Mouse (Mus musculus): ENCODE data around the gene Serhl. TPM values are rescaled to one million over a fixed set of nuclear protein-coding genes. Genes with fewer than 3 reads are reported as not detected.
"Not testable (repeated sequence)": the region's sequence is repeated elsewhere in the genome, so short reads cannot be mapped to it uniquely, and the experiment has no call there.

The Serhl gene
- polyA plus RNA-seq, 1 experiment from 2014 or later: 70.7 TPM

DNA sequence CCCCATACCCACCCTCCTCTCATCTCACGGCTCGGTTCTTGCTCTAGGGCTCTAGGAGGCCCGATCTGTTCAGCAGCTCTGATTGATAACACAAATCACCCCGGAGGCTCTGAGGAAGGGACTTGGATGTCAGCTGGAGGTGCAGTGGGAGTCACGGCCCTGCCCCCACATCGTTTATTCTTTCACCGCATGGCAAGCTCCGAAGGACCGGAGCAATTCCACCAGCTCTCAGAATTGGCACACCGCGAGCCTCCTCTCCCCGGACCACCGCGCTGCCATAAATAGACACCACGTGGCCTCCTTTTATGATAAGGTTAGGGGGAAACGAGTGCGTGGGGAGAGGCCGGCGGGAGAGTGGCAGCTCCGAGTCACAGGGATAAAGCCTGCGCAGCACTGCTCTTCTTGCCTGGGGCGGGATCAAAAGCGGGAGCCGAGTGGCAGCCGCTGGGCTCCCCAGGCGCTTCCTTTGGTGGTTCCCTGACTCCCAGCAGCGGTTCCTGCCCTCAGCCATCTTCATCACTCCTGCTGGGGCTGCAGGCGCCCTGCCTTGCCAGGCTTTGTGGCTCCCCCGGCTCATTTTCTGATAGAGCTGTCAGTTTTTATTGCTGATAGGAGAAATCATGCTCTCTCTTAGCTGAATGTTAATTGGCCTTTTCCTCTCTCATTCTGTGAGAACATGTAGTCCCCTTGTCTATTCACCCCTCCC, 32.8 kb upstream of the Serhl start:
- Histone ChIP-seq H3K36me3 (ENCODE audit: insufficient read depth, low read length) (no peaks in the 10 kb centered on the region), H3K27ac (ENCODE audit: low read length) (no peak overlapping the region), H3K9ac (replicated peaks; ENCODE audit: low read length) (peak overlapping the region; percentile 50), H3K27me3 (ENCODE audit: insufficient read depth, low read length) (no peaks in the 10 kb centered on the region), H3K4me3 (ENCODE audit: low read length) (peak overlapping the region; percentile 36), H3K9me3 (ENCODE audit: low read length) (0 out of 2 replicates have a peak, but pooled peaks cover 5% of the 10 kb centered on the region), H3K4me1 (ENCODE audit: insufficient read depth, low read length) (peaks cover 17% of the 10 kb centered on the region), H3K4me2 (replicated peaks; ENCODE audit: low read depth, low read length) (peak overlapping the region; percentile 66)
- peak; percentile 35; the same call in 1 of the 2 replicates for ATAC-seq (ENCODE audit: low FRiP score, low TSS enrichment)
- under 1% methylated on average over 29 of the region's 29 CpGs for WGBS

DNA sequence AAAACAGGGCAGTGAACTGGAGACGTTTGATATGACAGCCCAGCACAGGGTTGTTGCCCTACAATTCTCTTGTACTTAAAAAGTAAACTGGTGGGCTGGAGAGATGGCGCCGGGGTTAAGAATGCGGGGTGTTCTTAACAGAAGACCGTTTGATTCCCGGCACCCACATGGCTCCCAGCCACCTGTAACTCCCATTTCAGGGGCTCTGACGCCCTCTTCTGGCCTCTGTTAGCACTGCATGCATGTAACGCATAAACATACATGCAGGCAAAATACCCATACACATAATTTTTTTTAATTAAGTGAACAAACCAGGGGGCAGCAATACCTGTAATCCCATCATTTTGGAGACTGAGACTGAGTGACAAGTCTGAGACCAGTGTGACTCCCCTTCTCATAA, 31.8 kb upstream of the Serhl start:
- 68% methylated on average over 8 of the region's 8 CpGs for WGBS
- no peak overlapping the region for H3K27ac ChIP-seq (ENCODE audit: low read length)
- no peak for ATAC-seq (ENCODE audit: low FRiP score, low TSS enrichment)

DNA sequence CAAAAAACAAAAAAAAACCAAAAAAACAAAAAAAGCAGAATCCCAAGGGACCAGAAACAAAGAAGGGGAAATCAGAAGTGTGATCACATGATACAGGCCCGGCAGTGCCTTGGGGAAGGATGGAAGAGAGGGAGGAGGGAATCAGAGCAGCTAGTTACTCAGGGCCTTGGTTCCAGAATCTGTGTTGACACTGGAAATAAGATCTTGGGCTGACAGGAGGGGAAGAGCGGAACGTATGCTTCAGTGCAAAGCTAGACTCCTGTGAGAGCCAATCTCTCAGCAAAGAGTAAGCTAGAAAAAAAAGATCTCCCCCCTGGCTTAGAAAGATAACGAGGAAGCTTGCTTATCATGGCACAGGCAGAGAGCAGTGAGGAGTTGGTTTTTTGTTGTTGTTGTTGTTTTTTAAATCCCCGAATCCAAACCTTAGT, 30.1 kb upstream of the Serhl start:
- Histone ChIP-seq H3K4me1 (ENCODE audit: insufficient read depth, low read length) (peaks cover 19% of the 10 kb centered on the region), H3K9ac (replicated peaks; ENCODE audit: low read length) (no peak overlapping the region), H3K36me3 (ENCODE audit: insufficient read depth, low read length) (no peaks in the 10 kb centered on the region), H3K4me2 (replicated peaks; ENCODE audit: low read depth, low read length) (no peak overlapping the region), H3K27me3 (ENCODE audit: insufficient read depth, low read length) (no peaks in the 10 kb centered on the region), H3K4me3 (ENCODE audit: low read length) (no peak overlapping the region), H3K27ac (ENCODE audit: low read length) (no peak overlapping the region), H3K9me3 (ENCODE audit: low read length) (0 out of 2 replicates have a peak, but pooled peaks cover 5% of the 10 kb centered on the region)
- no peak for ATAC-seq (ENCODE audit: low FRiP score, low TSS enrichment)
- WGBS: 35% methylated on average over 5 of the region's 5 CpGs

More for the DNA sequence above, 31.8 kb upstream of the Serhl start:
- Histone ChIP-seq H3K27me3 (ENCODE audit: insufficient read depth, low read length) (no peaks in the 10 kb centered on the region), H3K36me3 (ENCODE audit: insufficient read depth, low read length) (no peaks in the 10 kb centered on the region), H3K4me2 (replicated peaks; ENCODE audit: low read depth, low read length) (no peak overlapping the region), H3K9ac (replicated peaks; ENCODE audit: low read length) (no peak overlapping the region), H3K4me1 (ENCODE audit: insufficient read depth, low read length) (peaks cover 19% of the 10 kb centered on the region), H3K4me3 (ENCODE audit: low read length) (no peak overlapping the region), H3K9me3 (ENCODE audit: low read length) (0 out of 2 replicates have a peak, but pooled peaks cover 5% of the 10 kb centered on the region)

DNA sequence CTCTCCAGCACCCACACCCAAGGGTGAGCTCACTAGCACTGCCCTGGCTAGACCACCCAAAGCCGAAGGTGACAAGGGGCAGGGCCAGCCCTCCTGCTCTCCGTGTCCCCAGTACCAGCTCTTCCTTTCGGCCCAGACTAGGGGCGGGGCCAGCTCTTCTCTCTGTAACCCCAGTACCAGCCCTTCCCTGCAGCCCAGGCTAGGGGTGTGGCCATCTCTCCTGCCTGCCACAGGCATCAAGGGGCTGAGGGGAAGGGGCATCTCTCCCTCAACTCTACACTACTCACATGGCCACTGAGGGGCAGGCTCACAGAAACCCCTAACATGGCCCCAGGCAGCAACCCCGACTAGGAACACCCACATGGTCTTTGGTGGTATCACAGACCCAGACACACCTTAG, 27.6 kb upstream of the Serhl start:
- H3K9ac ChIP-seq (replicated peaks; ENCODE audit: low read length): no peak overlapping the region
- H3K9me3 ChIP-seq (ENCODE audit: low read length): 0 out of 2 replicates have a peak, but pooled peaks cover 5% of the 10 kb centered on the region
- 5% methylated on average over 5 of the region's 5 CpGs for WGBS
- H3K27me3 ChIP-seq (ENCODE audit: insufficient read depth, low read length): no peaks in the 10 kb centered on the region
- no peak overlapping the region for H3K4me2 ChIP-seq (replicated peaks; ENCODE audit: low read depth, low read length)
- peaks cover 11% of the 10 kb centered on the region for H3K4me1 ChIP-seq (ENCODE audit: insufficient read depth, low read length)
- no peak overlapping the region for H3K27ac ChIP-seq (ENCODE audit: low read length)
- H3K36me3 ChIP-seq (ENCODE audit: insufficient read depth, low read length): no peaks in the 10 kb centered on the region
- no peak overlapping the region for H3K4me3 ChIP-seq (ENCODE audit: low read length)
- peak; percentile 74; the same call in 1 of the 2 replicates for ATAC-seq (ENCODE audit: low FRiP score, low TSS enrichment)

DNA sequence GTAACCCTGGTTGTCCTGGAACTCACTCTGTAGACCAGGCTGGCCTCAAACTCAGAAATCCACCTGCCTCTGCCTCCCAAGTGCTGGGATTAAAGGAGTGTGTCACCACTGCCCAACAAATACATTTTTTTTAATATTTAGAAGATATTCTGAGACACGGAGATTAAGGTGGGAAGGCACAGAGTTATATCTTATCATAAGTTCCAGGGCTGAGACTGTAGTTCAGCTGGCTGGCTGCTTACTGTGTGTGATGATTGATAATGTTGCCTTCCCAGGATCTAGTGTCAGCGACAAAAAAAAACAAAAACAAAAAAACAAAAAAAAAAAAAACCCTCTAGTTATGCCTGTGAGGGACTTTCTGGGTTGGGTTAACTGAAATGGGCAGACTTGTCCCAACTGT, 26.7 kb upstream of the Serhl start:
- WGBS: 93% methylated on average over 2 of the region's 2 CpGs
- not testable (repeated sequence) for H3K9ac ChIP-seq (replicated peaks; ENCODE audit: low read length); H3K4me2 ChIP-seq (replicated peaks; ENCODE audit: low read depth, low read length); H3K36me3 ChIP-seq (ENCODE audit: insufficient read depth, low read length); ATAC-seq (ENCODE audit: low FRiP score, low TSS enrichment); H3K9me3 ChIP-seq (ENCODE audit: low read length); H3K4me1 ChIP-seq (ENCODE audit: insufficient read depth, low read length); H3K27ac ChIP-seq (ENCODE audit: low read length); H3K4me3 ChIP-seq (ENCODE audit: low read length); H3K27me3 ChIP-seq (ENCODE audit: insufficient read depth, low read length)

DNA sequence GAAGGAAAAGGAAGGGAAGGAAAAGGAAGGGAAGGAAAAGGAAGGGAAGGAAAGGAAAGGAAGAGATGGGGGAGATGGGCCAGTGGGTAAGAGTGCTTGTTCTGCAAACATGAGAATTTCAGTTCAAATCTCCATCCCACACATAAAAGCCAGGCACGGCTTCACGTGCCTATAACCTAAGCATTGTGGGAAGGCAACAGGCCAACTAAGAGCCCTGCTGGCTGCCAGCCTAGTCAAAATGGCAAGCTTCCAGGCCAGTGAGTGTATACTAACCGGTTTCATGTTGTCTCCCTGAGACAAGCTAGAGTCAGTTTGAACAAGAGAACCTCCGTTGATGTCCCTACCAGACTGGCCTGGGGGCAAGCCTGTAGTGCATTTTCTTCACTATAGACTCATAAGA, 23.8 kb upstream of the Serhl start:
- no peak overlapping the region for H3K9ac ChIP-seq (replicated peaks; ENCODE audit: low read length)
- 74% methylated on average over 4 of the region's 4 CpGs for WGBS
- no peak for ATAC-seq (ENCODE audit: low FRiP score, low TSS enrichment)
- H3K4me2 ChIP-seq (replicated peaks; ENCODE audit: low read depth, low read length): no peak overlapping the region
- H3K27ac ChIP-seq (ENCODE audit: low read length): no peak overlapping the region
- H3K4me1 ChIP-seq (ENCODE audit: insufficient read depth, low read length): 0 out of 2 replicates have a peak, but pooled peaks cover 3% of the 10 kb centered on the region
- no peaks in the 10 kb centered on the region for H3K36me3 ChIP-seq (ENCODE audit: insufficient read depth, low read length)
- H3K27me3 ChIP-seq (ENCODE audit: insufficient read depth, low read length): no peaks in the 10 kb centered on the region
- no peak overlapping the region for H3K4me3 ChIP-seq (ENCODE audit: low read length)
- H3K9me3 ChIP-seq (ENCODE audit: low read length): no peaks in the 10 kb centered on the region

DNA sequence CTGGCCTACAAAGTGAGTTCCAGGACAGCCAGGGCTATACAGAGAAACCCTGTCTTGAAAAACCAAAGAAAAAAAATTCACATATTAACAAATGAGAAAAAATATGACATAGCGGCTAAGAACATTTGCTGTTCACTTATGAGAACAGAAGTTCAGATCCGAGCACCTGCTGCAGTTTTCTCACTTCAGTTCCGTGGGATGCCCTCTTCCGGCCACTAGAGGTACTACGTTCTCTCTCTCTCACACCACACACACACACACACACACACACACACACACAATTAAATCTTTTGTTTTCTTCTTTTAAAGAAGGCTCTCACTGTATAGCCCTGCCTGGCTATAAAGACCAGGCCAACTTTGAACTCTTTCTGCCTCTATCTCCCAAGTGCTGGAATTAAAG, 21.0 kb upstream of the Serhl start:
- Histone ChIP-seq H3K4me1 (ENCODE audit: insufficient read depth, low read length) (no peaks in the 10 kb centered on the region), H3K36me3 (ENCODE audit: insufficient read depth, low read length) (no peaks in the 10 kb centered on the region), H3K4me3 (ENCODE audit: low read length) (no peak overlapping the region), H3K9me3 (ENCODE audit: low read length) (no peaks in the 10 kb centered on the region), H3K27ac (ENCODE audit: low read length) (no peak overlapping the region), H3K4me2 (replicated peaks; ENCODE audit: low read depth, low read length) (no peak overlapping the region), H3K9ac (replicated peaks; ENCODE audit: low read length) (no peak overlapping the region), H3K27me3 (ENCODE audit: insufficient read depth, low read length) (no peaks in the 10 kb centered on the region)
- no peak for ATAC-seq (ENCODE audit: low FRiP score, low TSS enrichment)
- WGBS: 93% methylated on average over 5 of the region's 5 CpGs

DNA sequence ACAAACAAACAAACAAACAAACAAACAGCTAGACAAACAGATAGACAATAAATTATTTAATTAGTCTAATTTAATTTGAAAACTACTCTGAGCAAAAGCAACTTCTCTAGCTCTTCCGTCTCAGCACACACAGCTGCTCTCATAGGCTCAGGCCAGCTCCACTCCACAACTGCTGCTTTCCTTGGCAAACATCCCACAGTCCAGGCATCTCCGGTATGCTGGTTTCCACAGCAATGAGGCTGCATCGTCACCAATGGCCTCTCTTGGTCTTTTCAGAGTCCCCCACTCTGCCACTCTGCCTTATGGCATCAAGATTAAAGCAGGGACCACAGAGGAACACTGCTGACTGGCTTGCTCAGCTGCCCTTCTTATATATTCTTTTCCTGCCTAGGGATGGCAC, 18.4 kb upstream of the Serhl start:
- Histone ChIP-seq H3K4me1 (ENCODE audit: insufficient read depth, low read length) (no peaks in the 10 kb centered on the region), H3K4me2 (replicated peaks; ENCODE audit: low read depth, low read length) (no peak overlapping the region), H3K27ac (ENCODE audit: low read length) (peak overlapping the region; percentile 59; the same call in 1 of the 2 replicates), H3K9me3 (ENCODE audit: low read length) (no peaks in the 10 kb centered on the region), H3K9ac (replicated peaks; ENCODE audit: low read length) (no peak overlapping the region), H3K27me3 (ENCODE audit: insufficient read depth, low read length) (no peaks in the 10 kb centered on the region), H3K36me3 (ENCODE audit: insufficient read depth, low read length) (no peaks in the 10 kb centered on the region), H3K4me3 (ENCODE audit: low read length) (no peak overlapping the region)
- peak; percentile 75 for ATAC-seq (ENCODE audit: low FRiP score, low TSS enrichment)
- WGBS: 49% methylated on average over 3 of the region's 3 CpGs

DNA sequence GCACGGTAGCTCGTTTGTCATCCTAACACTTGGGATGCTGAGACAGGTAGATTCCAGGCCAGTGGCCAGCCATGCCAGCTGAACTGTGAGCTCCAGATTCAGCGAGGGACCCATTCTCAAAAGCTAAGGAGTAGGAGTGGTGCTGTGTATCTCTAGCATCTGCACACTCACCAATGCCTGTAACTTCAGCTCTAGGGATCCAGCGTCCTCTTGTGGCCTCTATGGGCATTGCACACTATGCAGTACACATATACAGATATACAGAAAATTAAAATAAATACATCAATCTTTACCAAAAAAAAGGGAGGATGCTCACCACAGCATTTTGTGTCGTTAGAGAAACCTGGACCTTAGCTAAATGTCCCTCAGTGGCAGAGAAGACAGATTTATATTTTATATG, 17.6 kb upstream of the Serhl start:
- Histone ChIP-seq H3K9me3 (ENCODE audit: low read length) (no peaks in the 10 kb centered on the region), H3K27ac (ENCODE audit: low read length) (no peak overlapping the region), H3K4me1 (ENCODE audit: insufficient read depth, low read length) (no peaks in the 10 kb centered on the region), H3K36me3 (ENCODE audit: insufficient read depth, low read length) (no peaks in the 10 kb centered on the region), H3K4me3 (ENCODE audit: low read length) (no peak overlapping the region), H3K9ac (replicated peaks; ENCODE audit: low read length) (no peak overlapping the region), H3K27me3 (ENCODE audit: insufficient read depth, low read length) (no peaks in the 10 kb centered on the region; the same call in 1 of the 2 replicates), H3K4me2 (replicated peaks; ENCODE audit: low read depth, low read length) (no peak overlapping the region)
- no peak for ATAC-seq (ENCODE audit: low FRiP score, low TSS enrichment)
- 84% methylated on average over 5 of the region's 5 CpGs for WGBS

DNA sequence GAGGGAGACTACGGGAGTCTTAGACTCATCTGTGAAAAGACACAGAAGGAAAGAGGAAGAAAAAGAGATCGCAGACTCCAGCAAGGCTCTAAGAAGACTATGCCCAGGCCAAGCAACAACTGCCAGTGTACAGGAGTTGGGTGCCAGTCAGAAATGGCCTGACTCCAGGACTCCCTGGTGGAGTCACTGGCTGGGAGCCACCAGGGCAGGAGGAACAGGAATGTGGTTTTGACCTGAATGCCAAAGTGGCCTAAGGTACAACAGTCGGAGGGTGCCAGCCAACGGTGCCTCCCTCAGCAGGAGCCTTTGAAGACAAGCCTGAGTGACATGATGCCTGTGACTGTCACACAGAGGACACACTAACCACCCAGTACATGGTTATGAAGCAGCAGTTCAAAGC, 15.1 kb upstream of the Serhl start:
- Histone ChIP-seq H3K27ac (ENCODE audit: low read length) (no peak overlapping the region), H3K4me3 (ENCODE audit: low read length) (no peak overlapping the region), H3K4me1 (ENCODE audit: insufficient read depth, low read length) (no peaks in the 10 kb centered on the region), H3K27me3 (ENCODE audit: insufficient read depth, low read length) (no peaks in the 10 kb centered on the region; the same call in 1 of the 2 replicates), H3K4me2 (replicated peaks; ENCODE audit: low read depth, low read length) (no peak overlapping the region), H3K36me3 (ENCODE audit: insufficient read depth, low read length) (no peaks in the 10 kb centered on the region), H3K9ac (replicated peaks; ENCODE audit: low read length) (no peak overlapping the region), H3K9me3 (ENCODE audit: low read length) (no peaks in the 10 kb centered on the region)
- 81% methylated on average over 4 of the region's 4 CpGs for whole genome bisulfite sequencing
- ATAC-seq (ENCODE audit: low FRiP score, low TSS enrichment): no peak
